Mouse (Mus musculus): Measurements from ENCODE around the gene E130308A19Rik. TPM values are rescaled to one million over a fixed set of nuclear protein-coding genes. Genes with fewer than 3 reads are reported as not detected.

E130308A19Rik gene
- polyA plus RNA-seq, 1 experiment from 2014 or later = 60.5 TPM

DNA sequence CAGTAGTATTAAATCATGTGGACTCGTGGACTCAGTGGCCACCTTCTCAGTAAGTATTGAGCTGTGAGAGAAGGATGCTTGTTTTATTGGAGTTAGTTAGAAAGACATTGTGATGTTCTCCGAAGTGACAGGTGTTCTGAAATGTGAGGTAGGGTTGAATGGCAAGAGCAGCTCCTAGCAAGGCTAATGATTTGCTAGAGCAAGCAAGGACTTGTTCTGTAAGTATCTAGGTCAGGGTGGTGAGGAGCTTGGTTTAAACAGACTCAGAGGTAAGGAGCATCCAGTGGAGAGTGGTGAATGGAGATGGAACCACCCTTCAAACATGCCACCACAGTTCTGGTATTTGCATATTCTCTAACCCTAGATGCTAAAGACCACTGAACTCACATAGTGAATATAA is 16.6 kb downstream of the E130308A19Rik start:
- Histone ChIP-seq H3K4me3 (no peak overlapping the region), H3K9ac (replicated peaks) (no peak overlapping the region), H3K27ac (replicated peaks) (no peak overlapping the region), H3K9me3 (no peaks in the 10 kb centered on the region), H3K27me3 (no peaks in the 10 kb centered on the region), H3K4me1 (peaks cover 13% of the 10 kb centered on the region), H3K4me2 (replicated peaks) (no peak overlapping the region), H3K36me3 (no peaks in the 10 kb centered on the region)
- 90% methylated on average over 2 of the region's 2 CpGs for WGBS
- ATAC-seq (ENCODE audit: low FRiP score, low read depth) = no peak

DNA sequence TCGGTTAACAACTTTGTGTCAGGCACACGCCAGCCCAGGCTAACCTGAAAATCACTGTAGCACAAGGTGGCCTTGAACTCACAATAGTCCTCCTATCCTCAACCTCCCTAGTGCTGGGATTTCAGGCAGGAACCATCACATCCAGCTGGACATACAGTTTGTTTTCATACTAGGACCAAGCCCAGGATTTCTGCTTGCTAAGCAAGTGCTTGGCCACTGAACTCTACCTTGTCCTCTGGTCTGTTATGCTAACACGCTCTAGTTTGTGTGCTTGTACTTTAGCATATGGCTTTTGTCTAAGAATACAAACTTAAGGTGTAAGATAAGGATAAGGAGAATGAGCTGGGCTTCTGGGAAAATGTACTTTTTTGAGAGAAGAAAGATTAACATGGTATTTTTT is 18.4 kb downstream of the E130308A19Rik start:
- Histone ChIP-seq H3K9ac (replicated peaks) (no peak overlapping the region), H3K27ac (replicated peaks) (no peak overlapping the region), H3K4me2 (replicated peaks) (no peak overlapping the region), H3K4me3 (no peak overlapping the region), H3K4me1 (peaks cover 7% of the 10 kb centered on the region), H3K27me3 (no peaks in the 10 kb centered on the region), H3K36me3 (no peaks in the 10 kb centered on the region), H3K9me3 (no peaks in the 10 kb centered on the region)
- no peak for ATAC-seq (ENCODE audit: low FRiP score, low read depth)
- 93% methylated on average over 3 of the region's 3 CpGs for WGBS

DNA sequence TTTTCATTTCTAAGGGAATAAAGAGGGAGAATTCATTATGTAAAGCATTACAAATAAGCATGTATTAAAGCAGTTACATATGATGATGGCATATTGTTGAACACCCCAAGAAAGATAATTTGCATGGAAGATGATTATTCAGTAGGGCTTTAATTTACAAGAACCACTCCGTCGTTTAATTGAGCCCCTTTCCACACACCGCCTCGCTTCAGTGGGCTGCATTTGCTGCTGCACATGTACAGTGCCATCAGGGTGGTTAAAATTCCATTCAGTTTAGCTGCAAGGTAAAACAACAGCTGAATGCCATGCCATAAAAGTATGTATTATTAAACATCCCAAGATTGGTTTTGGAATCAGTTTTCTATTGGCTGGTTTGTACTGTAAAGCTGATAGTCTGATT is 19.0 kb downstream of the E130308A19Rik start:
- 75% methylated on average over 4 of the region's 4 CpGs for whole genome bisulfite sequencing
- Histone ChIP-seq H3K4me2 (replicated peaks) (no peak overlapping the region), H3K27me3 (no peaks in the 10 kb centered on the region), H3K9me3 (no peaks in the 10 kb centered on the region), H3K36me3 (no peaks in the 10 kb centered on the region), H3K9ac (replicated peaks) (no peak overlapping the region), H3K4me1 (peaks cover 7% of the 10 kb centered on the region), H3K4me3 (no peak overlapping the region), H3K27ac (replicated peaks) (no peak overlapping the region)
- ATAC-seq (ENCODE audit: low FRiP score, low read depth) = no peak

DNA sequence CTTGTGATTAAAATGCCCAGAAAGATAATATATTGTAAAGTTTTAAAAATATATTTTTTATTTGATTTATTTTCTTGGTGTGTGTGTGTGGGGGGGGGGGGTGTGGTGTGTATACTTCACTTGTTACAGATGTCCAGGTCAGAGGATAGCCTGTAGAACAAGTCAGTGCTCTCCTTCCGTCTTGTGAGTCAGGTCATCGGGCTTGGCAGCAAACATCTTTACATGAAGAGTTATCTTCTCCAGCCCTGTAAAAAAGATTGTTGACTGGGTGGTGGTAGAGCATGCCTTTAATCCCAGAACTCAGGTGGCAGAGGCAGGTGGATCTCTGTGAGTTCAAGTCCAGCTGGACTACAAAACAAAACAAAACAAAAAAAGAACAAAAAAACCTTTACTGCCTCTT is 19.6 kb downstream of the E130308A19Rik start:
- no peak overlapping the region for H3K4me3 ChIP-seq
- H3K4me2 ChIP-seq (replicated peaks) = no peak overlapping the region
- 92% methylated on average over 2 of the region's 2 CpGs for WGBS
- no peaks in the 10 kb centered on the region for H3K9me3 ChIP-seq
- H3K27ac ChIP-seq (replicated peaks) = no peak overlapping the region
- no peak overlapping the region for H3K9ac ChIP-seq (replicated peaks)
- no peaks in the 10 kb centered on the region for H3K36me3 ChIP-seq
- H3K4me1 ChIP-seq = peaks cover 7% of the 10 kb centered on the region
- H3K27me3 ChIP-seq = no peaks in the 10 kb centered on the region
- ATAC-seq (ENCODE audit: low FRiP score, low read depth) = no peak

DNA sequence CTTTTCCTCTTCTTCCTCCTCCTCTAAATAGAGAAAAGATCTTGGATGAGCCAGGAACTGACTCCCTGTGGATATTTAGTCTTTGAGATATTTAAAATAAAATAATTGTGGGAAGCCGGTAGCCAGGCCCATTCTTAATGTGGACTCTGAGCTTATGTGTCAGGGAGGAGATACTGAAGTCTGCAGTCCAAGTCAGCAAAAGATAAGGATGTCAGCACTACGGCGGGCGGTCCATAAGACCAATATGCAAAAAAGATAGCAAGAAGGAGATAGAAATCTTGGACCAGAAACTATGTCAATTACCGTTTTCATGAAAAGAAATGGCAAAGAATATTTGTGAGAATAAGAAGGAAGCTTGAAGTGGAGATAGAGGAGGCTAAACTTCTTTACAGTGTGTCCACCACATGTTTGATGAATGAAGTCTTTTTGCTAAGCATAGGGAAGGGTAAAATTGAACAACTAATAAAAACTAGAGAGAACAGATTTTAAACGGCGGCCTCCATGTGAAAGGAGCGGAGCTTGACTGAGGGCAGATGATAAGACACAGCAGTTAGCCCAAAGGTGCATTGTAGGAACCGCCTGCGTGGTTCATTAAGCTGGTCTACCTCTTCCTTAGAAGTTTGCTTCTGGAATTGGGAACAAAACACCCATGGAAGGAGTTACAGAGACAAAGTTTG is 20.1 kb downstream of the E130308A19Rik start:
- ATAC-seq (ENCODE audit: low FRiP score, low read depth) = no peak
- no peaks in the 10 kb centered on the region for H3K9me3 ChIP-seq
- peaks cover 7% of the 10 kb centered on the region for H3K4me1 ChIP-seq
- 90% methylated on average over 10 of the region's 10 CpGs for whole genome bisulfite sequencing
- H3K4me3 ChIP-seq = no peak overlapping the region
- no peak overlapping the region for H3K9ac ChIP-seq (replicated peaks)
- no peaks in the 10 kb centered on the region for H3K27me3 ChIP-seq
- H3K27ac ChIP-seq (replicated peaks) = no peak overlapping the region
- H3K36me3 ChIP-seq = no peaks in the 10 kb centered on the region
- H3K4me2 ChIP-seq (replicated peaks) = no peak overlapping the region

DNA sequence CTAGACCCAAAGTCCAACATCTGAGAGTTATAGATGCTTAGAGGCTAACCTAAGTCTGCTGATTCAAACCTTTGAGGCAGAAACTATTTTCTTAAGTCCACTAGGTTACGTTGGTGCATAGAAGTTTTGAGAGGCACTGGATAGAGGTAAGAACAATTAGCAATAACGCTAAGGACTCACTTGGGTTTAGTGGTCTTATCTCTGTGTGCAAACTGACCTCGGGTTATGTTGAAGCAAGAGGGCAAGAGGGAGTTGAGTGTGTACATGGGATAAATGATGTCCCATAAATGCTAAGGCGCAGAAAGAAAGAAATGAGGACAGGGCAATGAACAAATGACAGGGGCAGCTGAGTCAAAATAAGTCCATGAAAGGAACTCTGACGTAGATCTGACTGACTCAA is 23.1 kb downstream of the E130308A19Rik start:
- no peaks in the 10 kb centered on the region for H3K27me3 ChIP-seq
- peaks cover 4% of the 10 kb centered on the region; the same call in 1 of the 2 replicates for H3K4me1 ChIP-seq
- WGBS = 94% methylated on average over 5 of the region's 5 CpGs
- H3K4me3 ChIP-seq = no peak overlapping the region
- no peaks in the 10 kb centered on the region for H3K9me3 ChIP-seq
- no peak overlapping the region for H3K9ac ChIP-seq (replicated peaks)
- H3K36me3 ChIP-seq = no peaks in the 10 kb centered on the region
- no peak overlapping the region for H3K27ac ChIP-seq (replicated peaks)
- no peak overlapping the region for H3K4me2 ChIP-seq (replicated peaks)
- ATAC-seq (ENCODE audit: low FRiP score, low read depth) = no peak

DNA sequence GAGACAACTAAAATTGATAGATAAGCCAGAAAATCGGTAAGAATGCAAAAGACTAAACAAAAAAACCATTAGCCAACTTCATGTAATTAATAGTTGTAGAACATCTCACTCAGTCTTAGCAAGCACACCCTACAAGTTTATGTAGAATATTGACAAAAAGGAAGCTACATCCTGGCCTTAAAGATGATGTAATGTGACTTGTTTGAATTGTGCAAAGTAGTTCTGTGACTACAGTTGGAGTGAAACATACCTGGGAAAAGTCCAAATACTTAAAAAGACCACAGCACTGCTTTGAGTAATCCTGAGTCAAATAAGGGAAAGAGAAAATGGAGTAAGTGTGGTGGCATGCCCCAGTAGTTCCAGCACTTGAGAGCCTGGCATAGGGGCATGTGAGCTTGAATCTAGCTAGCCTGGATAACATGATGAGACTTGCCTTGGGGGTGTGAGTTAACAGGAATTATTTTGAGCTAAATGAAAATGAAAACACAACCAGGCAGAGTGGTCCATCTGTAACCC is 26.2 kb downstream of the E130308A19Rik start:
- Histone ChIP-seq H3K4me1 (0 out of 2 replicates have a peak, but pooled peaks cover 2% of the 10 kb centered on the region), H3K9me3 (no peaks in the 10 kb centered on the region), H3K27me3 (no peaks in the 10 kb centered on the region), H3K4me3 (no peak overlapping the region), H3K9ac (replicated peaks) (no peak overlapping the region), H3K27ac (replicated peaks) (no peak overlapping the region), H3K36me3 (no peaks in the 10 kb centered on the region), H3K4me2 (replicated peaks) (no peak overlapping the region)
- ATAC-seq (ENCODE audit: low FRiP score, low read depth) = no peak
- 93% methylated on average over 1 of the region's 1 CpGs for WGBS

DNA sequence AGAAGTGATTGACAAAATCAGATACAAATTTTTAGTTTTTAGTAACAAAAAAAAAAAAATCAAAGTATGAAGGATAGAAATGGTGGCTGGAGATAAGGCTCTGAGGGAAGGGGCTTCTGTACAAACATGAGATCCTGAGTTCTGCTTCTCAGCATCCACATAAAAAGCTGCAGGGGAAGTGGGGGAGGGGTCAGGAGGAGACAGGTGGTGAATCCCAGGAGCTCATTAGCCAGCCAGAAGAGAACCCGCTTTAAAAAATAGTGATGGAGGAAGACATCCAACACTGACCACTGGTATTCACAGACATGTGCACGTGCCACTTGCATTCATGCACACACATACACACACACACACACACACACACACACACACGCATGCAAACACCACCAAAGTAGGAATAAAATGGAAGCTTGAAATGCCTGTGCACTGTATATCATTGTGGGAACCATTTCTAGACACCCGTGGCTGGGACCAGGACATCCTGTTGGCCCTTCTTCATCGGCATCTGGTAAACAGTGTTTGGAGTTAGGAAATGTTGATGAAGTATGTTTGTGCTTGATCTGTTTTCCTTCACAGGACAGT is 30.1 kb downstream of the E130308A19Rik start:
- H3K4me2 ChIP-seq (replicated peaks) = no peak overlapping the region
- H3K4me3 ChIP-seq = no peak overlapping the region
- H3K9ac ChIP-seq (replicated peaks) = no peak overlapping the region
- ATAC-seq (ENCODE audit: low FRiP score, low read depth) = no peak
- H3K36me3 ChIP-seq = no peaks in the 10 kb centered on the region
- 85% methylated on average over 5 of the region's 5 CpGs for WGBS
- H3K27ac ChIP-seq (replicated peaks) = no peak overlapping the region
- H3K9me3 ChIP-seq = no peaks in the 10 kb centered on the region
- H3K27me3 ChIP-seq = no peaks in the 10 kb centered on the region
- H3K4me1 ChIP-seq = 0 out of 2 replicates have a peak, but pooled peaks cover 2% of the 10 kb centered on the region

DNA sequence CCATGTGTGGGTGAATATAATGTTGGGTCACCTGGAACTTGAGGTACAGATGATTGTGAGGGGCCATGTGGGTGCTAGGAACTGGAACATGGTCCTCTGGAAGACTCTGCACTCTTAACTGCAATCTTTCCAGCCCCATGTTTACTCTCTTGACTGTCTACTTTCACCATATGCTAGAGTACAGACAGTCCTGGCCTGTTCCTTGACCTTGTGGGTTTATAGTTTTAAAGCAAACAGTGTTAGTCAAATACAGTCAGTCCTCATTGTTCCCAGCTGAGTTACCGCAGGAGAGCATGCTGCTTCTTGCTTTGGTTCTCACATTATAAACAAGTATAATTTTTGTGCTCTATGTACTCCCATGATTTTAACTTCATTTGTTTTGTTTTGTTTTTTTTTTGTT is 36.2 kb downstream of the E130308A19Rik start:
- no peak overlapping the region for H3K27ac ChIP-seq (replicated peaks)
- H3K4me3 ChIP-seq = no peak overlapping the region
- no peak for ATAC-seq (ENCODE audit: low FRiP score, low read depth)
- no peaks in the 10 kb centered on the region for H3K9me3 ChIP-seq
- H3K27me3 ChIP-seq = no peaks in the 10 kb centered on the region
- H3K36me3 ChIP-seq = peaks cover 5% of the 10 kb centered on the region; the same call in 1 of the 2 replicates
- WGBS = 88% methylated on average over 1 of the region's 1 CpGs
- peaks cover 4% of the 10 kb centered on the region; the same call in 1 of the 2 replicates for H3K4me1 ChIP-seq
- H3K4me2 ChIP-seq (replicated peaks) = no peak overlapping the region
- H3K9ac ChIP-seq (replicated peaks) = no peak overlapping the region

DNA sequence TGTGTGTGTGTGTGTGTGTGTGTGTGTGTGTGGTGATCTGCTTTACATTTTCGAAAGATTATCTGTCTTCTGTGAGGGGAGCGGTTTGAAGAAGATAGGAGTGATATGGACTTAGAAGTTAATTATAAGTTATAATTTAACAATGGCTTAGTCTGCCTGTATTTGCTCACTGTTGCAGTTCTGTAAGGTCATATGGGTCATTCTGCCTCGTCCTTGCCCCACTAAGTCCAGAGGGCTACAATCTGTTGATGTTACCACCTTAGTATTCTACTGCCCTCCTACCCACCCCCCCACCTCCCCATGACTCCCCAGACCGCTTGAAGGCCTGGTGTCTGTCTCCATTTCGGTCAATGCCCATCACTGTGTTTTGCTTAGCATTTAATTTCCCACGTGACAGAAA is 37.4 kb downstream of the E130308A19Rik start:
- ATAC-seq (ENCODE audit: low FRiP score, low read depth) = no peak
- Histone ChIP-seq H3K4me3 (no peak overlapping the region), H3K36me3 (peaks cover 5% of the 10 kb centered on the region; the same call in 1 of the 2 replicates), H3K9me3 (no peaks in the 10 kb centered on the region), H3K4me1 (peaks cover 8% of the 10 kb centered on the region; the same call in 1 of the 2 replicates), H3K27ac (replicated peaks) (no peak overlapping the region), H3K27me3 (no peaks in the 10 kb centered on the region), H3K4me2 (replicated peaks) (no peak overlapping the region), H3K9ac (replicated peaks) (no peak overlapping the region)
- 94% methylated on average over 6 of the region's 6 CpGs for WGBS

DNA sequence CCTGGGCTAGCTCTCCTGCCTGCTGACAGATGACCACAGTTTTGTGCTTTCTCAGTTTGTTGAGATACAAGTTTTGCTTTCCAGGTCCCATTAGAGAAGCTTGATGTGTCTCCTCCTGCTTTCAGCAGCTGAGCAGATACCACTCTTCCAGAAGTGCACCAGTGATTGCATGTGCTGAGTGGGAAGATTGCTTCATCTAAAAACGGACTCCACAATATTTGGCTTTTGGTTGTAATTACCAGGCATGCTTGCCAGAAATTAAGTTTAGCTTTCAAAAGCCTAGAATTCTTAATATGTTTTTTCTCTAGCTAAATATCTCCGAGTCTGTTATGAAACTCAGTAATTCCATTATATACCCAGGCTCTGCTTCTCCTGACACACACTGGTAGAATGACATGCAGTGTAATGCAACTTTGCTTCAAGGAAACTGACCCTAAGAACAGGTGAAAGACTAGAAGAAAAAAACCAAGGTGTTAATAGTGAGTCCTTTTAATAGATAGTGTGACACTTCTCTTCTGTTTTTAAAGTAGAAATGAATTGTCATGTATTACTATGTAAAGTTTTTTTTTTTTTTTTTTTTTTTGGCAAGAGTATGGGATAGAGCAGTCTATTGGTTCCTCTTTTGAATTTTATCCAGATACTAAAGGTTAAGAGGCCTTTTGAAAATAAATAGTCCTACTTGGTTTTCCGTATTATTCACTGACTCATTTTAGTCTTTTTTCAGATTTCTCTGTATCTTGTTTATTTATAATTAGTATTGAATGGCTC is 40.7 kb downstream of the E130308A19Rik start:
- Histone ChIP-seq H3K9ac (replicated peaks) (no peak overlapping the region), H3K36me3 (peaks cover 5% of the 10 kb centered on the region; the same call in 1 of the 2 replicates), H3K27ac (replicated peaks) (no peak overlapping the region), H3K4me1 (peaks cover 8% of the 10 kb centered on the region; the same call in 1 of the 2 replicates), H3K27me3 (no peaks in the 10 kb centered on the region), H3K9me3 (no peaks in the 10 kb centered on the region), H3K4me3 (no peak overlapping the region), H3K4me2 (replicated peaks) (no peak overlapping the region)
- WGBS = 85% methylated on average over 3 of the region's 3 CpGs
- ATAC-seq (ENCODE audit: low FRiP score, low read depth) = no peak

DNA sequence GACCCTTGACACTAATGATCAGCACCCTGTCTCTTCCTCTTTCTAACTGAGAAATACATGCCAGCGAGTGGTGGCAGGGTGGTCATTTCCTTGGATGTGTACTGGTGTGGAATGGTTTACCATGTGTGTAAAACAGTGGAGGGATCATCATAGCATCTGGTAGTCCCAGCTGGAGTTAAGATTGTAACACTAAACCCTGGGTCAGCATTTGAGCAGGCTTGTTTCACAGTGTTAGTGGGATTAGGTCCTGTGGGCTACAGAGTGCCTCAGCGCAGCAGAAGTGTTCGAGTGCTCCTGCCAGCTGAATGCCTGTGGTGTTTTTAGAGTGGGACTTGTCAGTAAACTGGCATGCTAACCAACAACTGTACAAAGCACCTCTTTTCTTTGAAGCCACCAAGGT is 42.0 kb downstream of the E130308A19Rik start:
- no peak overlapping the region for H3K4me2 ChIP-seq (replicated peaks)
- no peak overlapping the region for H3K9ac ChIP-seq (replicated peaks)
- no peak overlapping the region for H3K4me3 ChIP-seq
- WGBS = 52% methylated on average over 3 of the region's 3 CpGs
- no peaks in the 10 kb centered on the region for H3K9me3 ChIP-seq
- H3K27me3 ChIP-seq = no peaks in the 10 kb centered on the region
- ATAC-seq (ENCODE audit: low FRiP score, low read depth) = no peak
- H3K36me3 ChIP-seq = no peaks in the 10 kb centered on the region
- no peak overlapping the region for H3K27ac ChIP-seq (replicated peaks)
- H3K4me1 ChIP-seq = peaks cover 8% of the 10 kb centered on the region; the same call in 1 of the 2 replicates

All from midbrain, embryonic 12.5 days (tissue).